Mouse (Mus musculus) heart, embryonic 10.5 days (tissue): ENCODE measurements around the gene Haghl. TPM values are rescaled to one million over a fixed set of nuclear protein-coding genes. Genes with fewer than 3 reads are reported as not detected.
A peak's percentile ranks its signal among the peaks of the same experiment; 100 is the strongest.

ENCODE experiments used
- DNase-seq: peaks from one replicate; pipeline ENCODE4 v3.0.0-alpha.2; 2017; ENCODE audit warnings: low spot score
- H3K27ac ChIP-seq: fragments of 300-500 bp; sonication (generic); 2 replicates; pipeline ENCODE4 v1.5.1; 2016; ENCODE audit warnings: mild to moderate bottlenecking
- H3K27me3 ChIP-seq: fragments of 300-500 bp; sonication (generic); 2 replicates; pipeline ENCODE4 v1.6.1; 2016; ENCODE audit warnings: mild to moderate bottlenecking; ENCODE audit not compliant: poor library complexity, insufficient read depth, severe bottlenecking
- H3K36me3 ChIP-seq: fragments of 300-500 bp; sonication (generic); 2 replicates; pipeline ENCODE4 v1.6.1; 2016; ENCODE audit warnings: mild to moderate bottlenecking, moderate library complexity
- H3K4me1 ChIP-seq: fragments of 300-500 bp; sonication (generic); 2 replicates; pipeline ENCODE4 v1.6.1; 2016; ENCODE audit warnings: mild to moderate bottlenecking
- H3K4me3 ChIP-seq: fragments of 300-500 bp; sonication (generic); 2 replicates; pipeline ENCODE4 v1.5.1; 2016; ENCODE audit warnings: mild to moderate bottlenecking, moderate library complexity
- H3K9me3 ChIP-seq: fragments of 300-500 bp; sonication (generic); 2 replicates; pipeline ENCODE4 v1.6.1; 2016; ENCODE audit warnings: mild to moderate bottlenecking, moderate library complexity
- WGBS: fragments of 180-500 bp; shearing (Covaris S2); methylation state at CpG from one replicate; pipeline ENCODE4 v1.1.7; 2016; 5-methylcytosine and 5-hydroxymethylcytosine counted together
- polyA plus RNA-seq: library from polyadenylated mRNA; unstranded; fragments of >200 nt; fragmentation: Nextera tagmentation; extraction: Ambion mirVana; gene quantifications from 2 replicates; pipeline ENCODE4 v1.2.1, GENCODE M21; 2016

Haghl gene
- polyA plus RNA-seq, 1 experiment from 2014 or later, result 63.8 TPM

DNA sequence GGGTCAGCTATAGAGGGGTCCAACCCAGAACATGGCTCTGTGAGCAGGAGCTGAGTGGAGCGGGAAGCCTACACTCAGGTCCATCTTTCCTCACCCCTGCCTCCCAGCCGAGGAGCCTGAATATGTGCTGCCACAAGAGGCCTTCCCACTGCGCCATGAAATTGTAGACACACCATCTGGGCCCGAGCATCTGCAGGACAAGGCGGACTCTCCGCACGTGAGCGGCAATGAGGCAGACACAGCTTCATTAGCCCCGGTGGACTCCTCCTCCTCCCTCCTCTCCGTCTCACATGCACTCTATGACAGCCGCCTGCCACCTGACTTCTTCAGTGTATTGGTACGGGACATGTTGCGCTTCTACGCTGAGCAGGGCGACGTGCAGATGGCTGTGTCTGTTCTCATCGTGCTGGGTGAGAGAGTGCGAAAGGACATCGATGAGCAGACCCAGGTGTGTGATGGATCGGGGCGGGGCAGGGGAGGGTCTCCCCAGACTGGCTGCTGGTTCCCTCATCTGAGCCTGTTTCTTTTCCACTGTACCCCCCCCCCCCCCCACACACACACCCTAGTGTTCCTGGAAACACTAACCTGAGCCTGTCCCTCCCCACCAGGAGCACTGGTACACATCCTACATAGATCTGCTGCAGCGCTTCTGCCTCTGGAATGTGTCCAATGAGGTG, 42.2 kb upstream of the Haghl start:
- H3K36me3 ChIP-seq, result peaks cover 55% of the 10 kb centered on the region
- 93% methylated on average over 22 of the region's 22 CpGs for WGBS
- H3K4me1 ChIP-seq, result peaks cover 82% of the 10 kb centered on the region
- H3K4me3 ChIP-seq, result peak overlapping the region; percentile 86; the same call in 1 of the 2 replicates
- H3K9me3 ChIP-seq, result no peaks in the 10 kb centered on the region
- peaks cover 2% of the 10 kb centered on the region; the same call in 1 of the 2 replicates for H3K27me3 ChIP-seq
- no peak overlapping the region for H3K27ac ChIP-seq
- no peak for DNase-seq

DNA sequence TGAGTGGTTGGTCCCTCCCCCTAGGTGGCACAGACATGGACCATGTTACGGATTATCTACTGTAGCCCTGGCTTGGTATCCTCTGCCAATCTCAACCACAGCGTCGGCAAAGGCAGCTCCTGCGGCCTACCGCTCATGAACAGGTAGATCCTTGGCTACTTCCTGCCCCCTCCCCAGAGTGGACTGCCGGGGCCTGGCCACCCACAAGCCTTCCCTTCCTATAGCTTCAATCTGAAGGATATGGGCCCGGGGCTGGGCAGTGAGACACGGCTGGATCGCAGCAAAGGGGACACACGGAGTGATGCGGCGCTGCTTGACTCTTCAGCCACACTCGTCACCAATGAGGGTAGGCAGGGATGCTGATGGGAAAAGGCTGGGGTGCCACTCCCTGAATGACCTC, 41.5 kb upstream of the Haghl start:
- Histone ChIP-seq H3K27ac (no peak overlapping the region), H3K9me3 (no peaks in the 10 kb centered on the region), H3K4me1 (peaks cover 81% of the 10 kb centered on the region), H3K36me3 (peaks cover 55% of the 10 kb centered on the region), H3K4me3 (no peak overlapping the region), H3K27me3 (peaks cover 8% of the 10 kb centered on the region; the same call in 1 of the 2 replicates)
- 93% methylated on average over 13 of the region's 13 CpGs for WGBS
- DNase-seq, result no peak

DNA sequence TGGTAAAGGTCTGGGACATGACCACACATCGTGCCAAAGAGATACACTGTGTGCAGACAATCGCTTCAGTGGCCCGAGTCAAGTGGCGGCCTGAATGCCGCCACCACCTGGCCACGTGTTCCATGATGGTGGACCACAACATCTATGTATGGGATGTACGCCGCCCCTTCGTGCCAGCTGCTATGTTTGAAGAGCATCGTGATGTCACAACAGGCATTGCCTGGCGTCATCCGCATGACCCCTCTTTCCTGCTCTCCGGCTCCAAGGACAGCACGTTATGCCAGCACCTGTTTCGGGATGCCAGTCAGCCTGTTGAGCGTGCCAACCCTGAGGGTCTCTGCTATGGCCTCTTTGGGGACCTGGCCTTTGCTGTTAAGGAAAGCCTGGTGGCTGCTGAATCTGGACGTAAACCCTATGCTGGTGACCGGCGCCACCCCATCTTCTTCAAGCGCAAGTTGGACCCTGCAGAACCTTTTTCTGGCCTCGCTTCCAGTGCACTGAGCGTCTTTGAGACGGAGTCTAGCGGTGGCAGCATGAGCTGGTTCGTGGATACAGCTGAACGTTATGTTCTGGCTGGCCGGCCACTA, 40.6 kb upstream of the Haghl start:
- H3K4me3 ChIP-seq, result no peak overlapping the region
- H3K4me1 ChIP-seq, result peaks cover 72% of the 10 kb centered on the region
- H3K9me3 ChIP-seq, result no peaks in the 10 kb centered on the region
- WGBS, result 95% methylated on average over 27 of the region's 27 CpGs
- peaks cover 47% of the 10 kb centered on the region for H3K36me3 ChIP-seq
- no peak overlapping the region for H3K27ac ChIP-seq
- peaks cover 16% of the 10 kb centered on the region; the same call in 1 of the 2 replicates for H3K27me3 ChIP-seq
- no peak for DNase-seq

DNA sequence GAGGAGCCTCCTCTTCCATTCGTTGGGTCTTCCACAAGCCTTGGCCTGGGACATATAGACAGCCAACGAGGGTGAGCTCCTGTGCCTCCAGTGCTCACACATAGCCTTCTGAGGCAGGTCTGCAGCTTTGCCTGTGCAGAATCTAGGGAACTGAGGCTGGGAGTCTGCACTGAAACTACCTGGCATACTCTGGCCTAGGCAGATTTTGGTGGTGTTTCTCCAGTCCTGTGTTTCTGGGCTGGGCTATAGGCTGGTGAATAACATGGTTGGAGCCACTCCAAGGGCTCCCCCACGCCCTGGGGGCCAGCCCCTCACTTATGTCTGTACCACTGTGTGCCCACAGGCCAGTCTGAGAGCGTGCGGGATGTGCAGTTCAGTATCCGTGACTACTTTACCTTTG, 39.8 kb upstream of the Haghl start:
- Histone ChIP-seq H3K36me3 (peaks cover 39% of the 10 kb centered on the region), H3K27me3 (peaks cover 24% of the 10 kb centered on the region), H3K4me1 (peaks cover 64% of the 10 kb centered on the region), H3K4me3 (0 out of 2 replicates have a peak overlapping the region, but pooled peaks have one; percentile 76), H3K9me3 (no peaks in the 10 kb centered on the region), H3K27ac (no peak overlapping the region)
- no peak for DNase-seq
- WGBS, result 90% methylated on average over 6 of the region's 6 CpGs

DNA sequence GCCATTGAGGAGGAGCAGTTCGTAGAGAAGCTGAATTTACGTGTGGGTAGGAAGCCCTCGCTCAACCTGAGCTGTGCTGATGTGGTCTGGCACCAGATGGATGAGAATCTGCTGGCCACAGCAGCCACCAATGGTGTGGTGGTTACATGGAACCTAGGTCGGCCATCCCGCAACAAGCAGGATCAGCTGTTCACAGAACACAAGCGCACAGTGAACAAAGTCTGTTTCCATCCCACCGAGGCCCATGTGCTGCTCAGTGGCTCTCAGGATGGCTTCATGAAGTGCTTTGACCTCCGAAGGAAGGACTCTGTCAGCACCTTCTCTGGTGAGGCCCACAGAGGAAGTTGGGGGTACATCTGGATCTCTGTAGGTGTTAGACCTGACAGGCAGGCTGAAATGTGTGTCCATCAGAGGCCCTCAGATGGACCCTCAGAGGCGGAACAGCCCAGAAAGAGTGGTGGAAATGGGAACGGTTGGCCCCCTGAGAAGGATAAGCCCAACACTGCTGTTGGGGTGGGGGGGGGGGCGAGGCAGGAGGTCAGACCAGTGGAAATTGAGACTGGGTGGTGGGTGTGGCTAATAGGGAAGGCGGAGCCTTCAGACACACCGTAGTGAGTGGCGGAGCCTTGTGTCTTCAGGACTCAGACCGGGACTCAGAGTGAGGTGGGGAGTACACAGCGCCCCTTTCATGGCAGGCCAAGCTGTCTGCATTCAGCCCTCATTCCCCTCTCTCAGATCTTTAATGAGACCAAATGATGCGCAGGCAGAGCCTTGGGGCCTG, 39.1 kb upstream of the Haghl start:
- Histone ChIP-seq H3K27me3 (peaks cover 31% of the 10 kb centered on the region), H3K27ac (no peak overlapping the region), H3K9me3 (no peaks in the 10 kb centered on the region), H3K4me1 (peaks cover 59% of the 10 kb centered on the region), H3K4me3 (peak overlapping the region; percentile 76), H3K36me3 (peaks cover 32% of the 10 kb centered on the region)
- DNase-seq, result no peak
- 66% methylated on average over 17 of the region's 17 CpGs for WGBS

DNA sequence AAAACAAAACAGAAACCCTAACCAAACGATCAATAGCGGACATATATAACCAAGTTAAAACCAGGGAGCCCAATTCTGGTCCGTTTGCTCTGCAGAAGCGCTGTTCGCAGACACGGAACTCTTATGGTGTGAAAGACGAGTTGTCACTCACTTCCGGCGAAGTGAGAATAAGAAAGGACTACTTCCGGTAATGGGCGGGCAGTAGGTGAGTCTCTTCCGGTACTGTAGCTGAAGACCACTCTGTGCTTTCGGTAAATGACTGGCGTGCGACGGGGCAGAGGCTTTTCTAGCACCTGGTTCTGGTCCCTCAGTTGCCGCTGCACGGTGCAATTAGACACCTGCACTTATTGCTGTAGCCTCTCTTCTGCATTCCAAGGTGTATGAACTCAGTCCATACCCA, 38.0 kb upstream of the Haghl start, which contains the start of gene Wdr24:
Gene Wdr24 (plus strand): TSS at position 176 of the 400 bp plus-strand sequence.
- Histone ChIP-seq H3K36me3 (peaks cover 32% of the 10 kb centered on the region), H3K27ac (peak within 1 kb of the TSS; percentile 87), H3K27me3 (peaks cover 42% of the 10 kb centered on the region), H3K4me1 (peaks cover 57% of the 10 kb centered on the region), H3K4me3 (peak within 1 kb of the TSS; percentile 76), H3K9me3 (no peaks in the 10 kb centered on the region)
- no peak for DNase-seq
- WGBS, result under 1% methylated on average over 18 of the region's 18 CpGs

DNA sequence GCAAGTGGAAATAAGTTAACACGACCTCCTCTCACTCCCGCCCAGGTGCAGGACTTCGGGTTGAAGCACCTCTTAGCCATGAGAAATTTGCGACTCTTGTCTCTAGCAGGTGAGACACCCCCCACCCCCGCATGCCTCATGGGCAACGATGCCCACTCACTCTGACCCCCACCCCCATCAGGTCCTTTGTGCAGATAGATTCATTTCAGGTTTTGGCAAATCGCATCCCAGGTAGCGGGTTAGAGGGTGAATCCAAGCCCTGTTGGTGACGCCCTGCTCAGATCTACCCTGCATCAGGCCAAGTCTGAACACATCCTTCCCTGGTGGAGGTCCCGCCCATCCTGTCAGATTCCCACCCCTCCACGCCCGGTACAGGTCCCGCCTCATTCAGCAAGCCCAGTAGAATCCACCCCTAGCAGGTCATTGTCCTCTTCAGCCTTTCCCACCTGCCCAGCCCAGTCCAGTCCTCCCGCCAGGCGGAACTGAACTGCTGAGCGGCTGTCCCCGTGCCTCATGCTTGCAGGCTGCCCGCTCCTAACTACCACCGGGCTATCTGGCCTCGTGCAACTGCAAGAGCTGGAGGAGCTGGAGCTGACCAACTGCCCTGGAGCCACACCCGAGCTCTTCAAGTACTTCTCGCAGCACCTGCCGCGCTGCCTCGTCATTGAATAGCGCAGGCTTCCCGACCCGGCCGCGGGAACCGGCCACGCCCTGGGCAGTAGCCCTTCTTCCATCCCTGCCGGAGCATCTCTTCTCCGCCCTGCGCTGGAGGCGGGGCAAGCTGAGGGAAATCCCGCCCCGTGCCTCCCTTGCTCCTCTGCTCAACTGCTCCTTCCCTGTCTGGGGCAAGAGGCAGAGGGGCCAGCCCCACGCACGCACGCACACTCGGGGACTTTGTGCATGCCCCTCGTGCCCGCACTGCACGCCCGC, 33.6 kb upstream of the Haghl start:
- H3K4me3 ChIP-seq, result peak overlapping the region; percentile 34
- no peak overlapping the region for H3K27ac ChIP-seq
- peaks cover 76% of the 10 kb centered on the region for H3K27me3 ChIP-seq
- H3K36me3 ChIP-seq, result no peaks in the 10 kb centered on the region
- WGBS, result 5% methylated on average over 46 of the region's 46 CpGs
- H3K9me3 ChIP-seq, result no peaks in the 10 kb centered on the region
- no peak for DNase-seq
- peaks cover 14% of the 10 kb centered on the region for H3K4me1 ChIP-seq

DNA sequence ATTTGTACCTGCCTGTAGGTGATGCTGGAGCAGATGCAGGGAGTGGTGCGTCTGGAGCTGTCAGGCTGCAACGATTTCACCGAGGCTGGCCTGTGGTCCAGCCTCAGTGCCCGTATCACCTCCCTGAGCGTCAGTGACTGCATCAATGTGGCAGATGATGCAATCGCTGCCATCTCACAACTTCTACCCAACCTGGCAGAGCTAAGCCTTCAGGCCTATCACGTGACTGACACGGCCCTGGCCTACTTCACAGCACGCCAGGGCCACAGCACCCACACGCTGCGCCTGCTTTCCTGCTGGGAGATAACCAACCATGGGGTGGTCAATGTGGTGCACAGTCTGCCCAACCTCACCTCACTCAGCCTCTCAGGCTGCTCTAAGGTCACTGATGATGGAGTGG, 32.2 kb upstream of the Haghl start:
- 75% methylated on average over 11 of the region's 11 CpGs for WGBS
- Histone ChIP-seq H3K36me3 (no peaks in the 10 kb centered on the region), H3K27me3 (peaks cover 86% of the 10 kb centered on the region), H3K4me3 (no peak overlapping the region), H3K9me3 (no peaks in the 10 kb centered on the region), H3K27ac (no peak overlapping the region), H3K4me1 (peaks cover 14% of the 10 kb centered on the region)
- DNase-seq, result no peak

DNA sequence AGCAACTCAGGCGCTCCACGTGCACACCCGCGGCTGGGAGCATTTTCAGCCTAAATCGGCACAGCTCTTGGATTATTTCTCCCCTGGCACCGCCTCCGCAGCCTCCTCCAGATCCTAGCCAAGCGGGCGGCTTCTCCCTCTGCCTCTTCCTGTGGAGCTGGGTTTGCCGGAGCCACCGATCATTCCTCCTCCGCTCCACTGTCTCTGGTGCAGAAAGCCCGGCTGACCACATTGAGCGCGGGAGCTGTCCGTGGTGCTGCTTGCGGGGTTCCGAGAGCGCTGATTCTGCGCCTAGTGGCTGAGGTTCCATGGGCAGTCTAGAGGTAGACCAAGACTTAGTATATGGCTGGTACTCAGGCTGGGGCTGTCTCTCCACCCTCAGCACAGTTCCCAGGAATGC, 28.0 kb upstream of the Haghl start:
- H3K27me3 ChIP-seq, result peaks cover 88% of the 10 kb centered on the region
- H3K4me1 ChIP-seq, result peaks cover 21% of the 10 kb centered on the region
- peak; percentile 92 for DNase-seq
- H3K36me3 ChIP-seq, result no peaks in the 10 kb centered on the region
- 1% methylated on average over 20 of the region's 20 CpGs for WGBS
- 0 out of 2 replicates have a peak overlapping the region, but pooled peaks have one; percentile 9 for H3K4me3 ChIP-seq
- H3K27ac ChIP-seq, result no peak overlapping the region
- no peaks in the 10 kb centered on the region for H3K9me3 ChIP-seq

DNA sequence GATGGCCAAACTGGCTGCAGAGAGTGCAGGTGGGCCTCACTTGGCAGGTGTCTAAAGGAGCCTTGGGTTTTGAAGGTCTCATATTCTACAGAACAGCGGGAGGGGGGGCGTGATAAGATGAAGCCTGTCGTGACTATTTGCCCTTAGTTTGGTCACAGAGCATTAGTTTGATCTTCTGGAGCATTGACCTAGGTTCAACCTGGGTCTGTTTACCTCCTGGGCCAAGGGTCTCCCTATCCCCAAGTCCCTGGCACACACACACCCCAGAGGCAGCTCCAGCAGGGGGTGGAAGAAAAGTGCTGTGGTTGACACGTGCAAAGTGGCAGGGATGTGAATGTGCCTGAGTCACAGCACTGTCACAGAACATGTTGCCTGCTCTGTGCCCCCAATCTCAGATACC, 25.4 kb upstream of the Haghl start:
- DNase-seq, result no peak
- Histone ChIP-seq H3K36me3 (no peaks in the 10 kb centered on the region), H3K27me3 (peaks cover 81% of the 10 kb centered on the region), H3K27ac (no peak overlapping the region), H3K9me3 (no peaks in the 10 kb centered on the region), H3K4me3 (no peak overlapping the region), H3K4me1 (peaks cover 23% of the 10 kb centered on the region)
- 68% methylated on average over 4 of the region's 4 CpGs for WGBS

DNA sequence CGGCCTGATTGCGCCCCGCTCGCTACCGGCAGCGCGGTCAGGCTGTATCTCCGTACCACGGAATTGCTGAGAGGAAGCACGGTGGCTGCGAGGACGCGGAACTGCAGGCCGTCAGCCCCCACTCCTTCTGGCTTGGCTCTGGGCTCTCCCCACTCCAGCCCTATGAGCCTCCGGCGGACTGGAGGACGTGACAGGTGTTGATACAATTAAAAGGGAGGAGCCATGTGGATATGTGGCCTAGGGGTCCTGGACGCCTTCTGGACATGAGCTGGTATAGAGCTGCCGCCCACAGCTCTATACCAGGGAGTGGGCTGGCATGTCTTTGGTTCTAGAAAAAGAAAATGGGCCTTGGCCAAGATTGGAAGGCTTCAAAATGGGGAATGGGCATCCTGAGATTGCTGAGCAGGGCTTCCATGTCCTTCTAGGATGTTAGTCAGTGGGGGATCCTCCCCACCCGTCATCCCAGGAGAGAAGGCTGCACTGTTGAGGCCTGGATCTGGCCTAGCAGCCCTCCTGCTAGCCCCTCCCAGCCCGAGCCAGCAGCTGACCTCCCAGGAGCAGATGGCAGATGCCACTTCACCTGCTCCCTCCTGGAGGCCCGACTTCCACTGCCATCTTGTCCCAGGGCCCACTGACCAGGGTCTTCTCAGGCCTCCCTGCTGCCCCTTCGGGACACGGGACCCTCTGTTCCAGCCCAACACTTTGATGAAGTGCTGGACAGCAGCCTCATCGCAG, 24.3 kb upstream of the Haghl start:
- peak overlapping the region; percentile 76 for H3K4me3 ChIP-seq
- no peaks in the 10 kb centered on the region for H3K36me3 ChIP-seq
- no peak for DNase-seq
- H3K9me3 ChIP-seq, result no peaks in the 10 kb centered on the region
- WGBS, result 12% methylated on average over 25 of the region's 25 CpGs
- H3K27me3 ChIP-seq, result peaks cover 83% of the 10 kb centered on the region
- H3K4me1 ChIP-seq, result peaks cover 23% of the 10 kb centered on the region
- H3K27ac ChIP-seq, result peak overlapping the region; percentile 67
